Mouse (Mus musculus) left cerebral cortex, postnatal 14 days (tissue): ENCODE results near the gene Gm3618. TPM values are rescaled to one million over a fixed set of nuclear protein-coding genes. Genes with fewer than 3 reads are reported as not detected.
"Not testable (repeated sequence)": the region's sequence is repeated elsewhere in the genome, so short reads cannot be mapped to it uniquely, and the experiment has no call there.

Experiments used
- DNase-seq, 2 experiments: peaks; one replicate each; pipeline ENCODE4 v3.0.0; 2021 to 2022; ENCODE audit warnings: low spot score in 2 of 2, mixed read lengths in 1 of 2
- intact Hi-C: fragments of 180-260 bp; cut with DNase I; formaldehyde crosslinking; loops from one replicate; pipeline ENCODE4 v1.15.1; 2025
- long read RNA-seq, 2 experiments: library from polyadenylated mRNA; stranded (forward); transcript quantifications; one replicate each; pipeline ENCODE4 v2.0.0; 2021
- total RNA-seq, 2 experiments: library from RNA; stranded (reverse); gene quantifications; 2 replicates each; pipeline ENCODE4 v1.2.3; 2021

The Gm3618 gene
- not detected for total RNA-seq
- long read RNA-seq, experiment 1 = 0 reads
- long read RNA-seq, experiment 2 = 0 reads

DNA sequence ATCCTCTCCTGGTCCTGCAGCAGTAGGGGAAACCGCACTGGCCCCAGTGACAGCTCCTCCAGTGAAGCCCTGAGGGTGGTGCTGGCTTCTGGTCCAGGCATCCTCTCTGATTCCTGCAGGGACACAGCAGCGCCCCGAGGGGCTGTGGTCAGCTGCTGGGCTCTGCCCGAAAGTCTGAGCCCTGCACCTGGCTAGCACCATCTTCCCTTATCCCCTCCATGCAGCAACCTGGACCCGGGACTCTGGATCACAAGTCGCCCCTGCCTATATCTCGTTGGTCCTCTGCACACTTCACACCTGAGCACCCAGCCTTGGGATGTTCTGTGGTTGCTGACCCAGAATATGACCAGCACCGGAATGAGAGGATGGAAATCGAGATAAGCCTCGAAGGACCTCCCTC, at the start of gene Gm3618:
Gene Gm3618 (minus strand): TSS at position 101 of the 400 bp plus-strand sequence.
- DNase-seq, intact Hi-C loops: not testable (repeated sequence)

GRCm38 (mm10) chr14:6390219-6390618, 46.7 kb upstream of the Gm3618 start, which contains the start of gene Gm16440:
Gene Gm16440 (minus strand): TSS chr14:6390319.
- intact Hi-C loops, DNase-seq: not testable (repeated sequence)

DNA sequence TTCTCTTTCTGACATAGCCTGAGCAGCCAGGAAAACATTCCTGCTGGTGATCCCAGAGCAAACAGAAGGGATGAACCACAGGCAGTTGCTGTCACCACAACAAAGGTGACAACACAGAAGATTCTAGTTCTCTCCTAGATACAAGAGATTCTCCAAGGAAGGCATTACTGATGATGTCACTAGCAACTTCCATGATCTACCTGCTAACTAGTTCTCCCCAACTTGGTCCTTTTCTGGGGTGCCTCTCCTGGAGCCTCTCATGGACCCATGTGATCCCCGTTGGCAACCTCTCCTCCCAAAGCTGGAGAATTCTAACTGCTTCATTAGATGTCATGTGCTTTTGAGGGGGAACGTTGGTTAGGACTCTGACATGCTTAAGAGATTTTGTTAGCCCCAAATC, 38.7 kb downstream of the Gm3618 start, which contains the start of gene Gm21103:
Gene Gm21103 (minus strand): TSS at position 101 of the 400 bp plus-strand sequence.
- intact Hi-C loops, DNase-seq: not testable (repeated sequence)

- intact Hi-C loops = not testable (repeated sequence)
Observed at GRCm38 (mm10) chr14:6286931-6287715, 56.4 kb downstream of the Gm3618 start, which contains the start of gene Gm3411. Gene Gm3411 (minus strand): TSS chr14:6287250.

More at GRCm38 (mm10) chr14:6286931-6287715, 56.4 kb downstream of the Gm3618 start, which contains the start of gene Gm3411:
- peak; percentile 6 to 26 for DNase-seq

Other genes with a start within 250 kb of the Gm3618 start
- under 1 TPM; 0.20 to 0.23 TPM for gene Gm8206, start 249.7 kb downstream of the Gm3618 start, total RNA-seq
- gene Gm3468, start 235.0 kb downstream of the Gm3618 start, total RNA-seq = 1 to 10 TPM in 1 of 2 experiments, under 1 TPM in 1; 0.53 to 1.4 TPM
- not detected for gene Gm3476, start 217.9 kb downstream of the Gm3618 start, total RNA-seq
- 1 to 10 TPM in 1 of 2 experiments, under 1 TPM in 1; 0.62 to 1.1 TPM for gene Gm21560, start 124.4 kb downstream of the Gm3618 start, total RNA-seq
- 1 to 10 TPM in 1 of 2 experiments, under 1 TPM in 1; 0.70 to 2.4 TPM for gene Gm3411, start 56.4 kb downstream of the Gm3618 start, total RNA-seq
- gene Gm21103, start 38.8 kb downstream of the Gm3618 start, total RNA-seq = not detected
- gene Gm16440, start 46.6 kb upstream of the Gm3618 start, total RNA-seq = not detected
- gene Gm3591, start 68.8 kb upstream of the Gm3618 start, total RNA-seq = under 1 TPM; 0.53 to 0.99 TPM
- gene Gm3594, start 100.9 kb upstream of the Gm3618 start, total RNA-seq = not detected
- not detected for gene Gm8356, start 193.6 kb upstream of the Gm3618 start, total RNA-seq
- gene Gm3629, start 246.9 kb upstream of the Gm3618 start, total RNA-seq = under 1 TPM; 0.47 to 0.55 TPM